Mouse (Mus musculus): ENCODE results near the gene Hdac6. TPM values are rescaled to one million over a fixed set of nuclear protein-coding genes. Genes with fewer than 3 reads are reported as not detected.
A peak's percentile ranks its signal among the peaks of the same experiment; 100 is the strongest.

Gene Hdac6
- polyA plus RNA-seq, 1 experiment, result 0.57 TPM

GRCm38 (mm10) chrX:7904441-7904840, 43.2 kb downstream of the Hdac6 start:
- Histone ChIP-seq H3K4me1 (ENCODE audit: control insufficient read depth) (peaks cover 9% of the 10 kb centered on the region), H3K4me3 (replicated peaks) (no peak overlapping the region), H3K36me3 (ENCODE audit: control insufficient read depth) (peaks cover 30% of the 10 kb centered on the region), H3K9me3 (ENCODE audit: control insufficient read depth, low read length) (peaks cover 4% of the 10 kb centered on the region; the same call in 1 of the 2 replicates), H3K27me3 (ENCODE audit: control insufficient read depth) (no peaks in the 10 kb centered on the region)
- TF ChIP-seq GATA1 (IDR thresholded peaks at IDR 0.05; ENCODE audit: low read length) (no peak), TAL1 (IDR thresholded peaks at IDR 0.05; ENCODE audit: low read length) (no peak)

- H3K27me3 ChIP-seq (ENCODE audit: control insufficient read depth), result no peaks in the 10 kb centered on the region
- H3K9me3 ChIP-seq (ENCODE audit: control insufficient read depth, low read length), result peaks cover 4% of the 10 kb centered on the region; the same call in 1 of the 2 replicates
- H3K4me3 ChIP-seq (replicated peaks), result peak within 1 kb of the TSS; percentile 88
- peaks cover 31% of the 10 kb centered on the region for H3K36me3 ChIP-seq (ENCODE audit: control insufficient read depth)
- TF ChIP-seq GATA1 (IDR thresholded peaks at IDR 0.05; ENCODE audit: low read length) (no peak), TAL1 (IDR thresholded peaks at IDR 0.05; ENCODE audit: low read length) (no peak)
- peaks cover 18% of the 10 kb centered on the region for H3K4me1 ChIP-seq (ENCODE audit: control insufficient read depth)
These were observed 48.5 kb downstream of the Hdac6 start, which contains the start of the genes Pqbp1 and Timm17b for GRCm38 (mm10) chrX:7898880-7899874. Gene Pqbp1 (minus strand): TSS chrX:7899269. Gene Timm17b (plus strand): TSS chrX:7899357.

- Histone ChIP-seq H3K27me3 (ENCODE audit: control insufficient read depth) (no peaks in the 10 kb centered on the region), H3K4me3 (replicated peaks) (peak overlapping the region; percentile 88), H3K36me3 (ENCODE audit: control insufficient read depth) (peaks cover 33% of the 10 kb centered on the region), H3K4me1 (ENCODE audit: control insufficient read depth) (peaks cover 18% of the 10 kb centered on the region), H3K9me3 (ENCODE audit: control insufficient read depth, low read length) (peaks cover 4% of the 10 kb centered on the region; the same call in 1 of the 2 replicates)
- TF ChIP-seq TAL1 (IDR thresholded peaks at IDR 0.05; ENCODE audit: low read length) (no peak), GATA1 (IDR thresholded peaks at IDR 0.05; ENCODE audit: low read length) (no peak)
These were observed 49.5 kb downstream of the Hdac6 start for GRCm38 (mm10) chrX:7898211-7898610.

GRCm38 (mm10) chrX:7883841-7884567, 63.7 kb downstream of the Hdac6 start, which contains the start of gene Slc35a2:
Gene Slc35a2 (plus strand): TSS chrX:7884028.
- Histone ChIP-seq H3K9me3 (ENCODE audit: control insufficient read depth, low read length) (no peaks in the 10 kb centered on the region), H3K4me1 (ENCODE audit: control insufficient read depth) (peaks cover 31% of the 10 kb centered on the region), H3K27me3 (ENCODE audit: control insufficient read depth) (peaks cover 4% of the 10 kb centered on the region; the same call in 1 of the 2 replicates), H3K4me3 (replicated peaks) (peak within 1 kb of the TSS; percentile 75), H3K36me3 (ENCODE audit: control insufficient read depth) (peaks cover 13% of the 10 kb centered on the region)
- TF ChIP-seq TAL1 (IDR thresholded peaks at IDR 0.05; ENCODE audit: low read length), result no peak
- no peak for TF ChIP-seq GATA1 (IDR thresholded peaks at IDR 0.05; ENCODE audit: low read length)

Other genes starting within 250 kb of the Hdac6 start
- 4.2 and 5.1 TPM in 2 replicates for gene Wdr45, start 233.6 kb downstream of the Hdac6 start, polyA plus RNA-seq (2012)
- 0.46 and 0.51 TPM in 2 replicates for gene Gm45208, start 225.6 kb downstream of the Hdac6 start, polyA plus RNA-seq (2012)
- gene Praf2, start 219.4 kb downstream of the Hdac6 start, polyA plus RNA-seq (2012), result 0.30 and 0.59 TPM in 2 replicates
- gene Ccdc120, start 197.0 kb downstream of the Hdac6 start, polyA plus RNA-seq (2012), result 0.02 and 0.11 TPM in 2 replicates
- 1.7 and 1.8 TPM in 2 replicates for gene Tfe3, start 185.3 kb downstream of the Hdac6 start, polyA plus RNA-seq (2012)
- gene Gripap1, start 158.1 kb downstream of the Hdac6 start, polyA plus RNA-seq (2012), result 3.5 and 4.8 TPM in 2 replicates
- 0.03 TPM in 2 replicates for gene Kcnd1, start 125.6 kb downstream of the Hdac6 start, polyA plus RNA-seq (2012)
- 36.0 and 44.0 TPM in 2 replicates for gene Otud5, start 106.5 kb downstream of the Hdac6 start, polyA plus RNA-seq (2012)
- gene Pim2, start 69.6 kb downstream of the Hdac6 start, polyA plus RNA-seq (2012), result 0.60 and 0.94 TPM in 2 replicates
- gene Slc35a2, start 63.9 kb downstream of the Hdac6 start, polyA plus RNA-seq (2012), result 4.4 and 4.8 TPM in 2 replicates
- gene Pqbp1, start 48.6 kb downstream of the Hdac6 start, polyA plus RNA-seq (2012), result 14.0 and 16.6 TPM in 2 replicates
- 22.8 and 32.9 TPM in 2 replicates for gene Timm17b, start 48.5 kb downstream of the Hdac6 start, polyA plus RNA-seq (2012)
- gene Gm10491, start 40.1 kb downstream of the Hdac6 start, polyA plus RNA-seq (2012), result not detected in 2 replicates
- not detected in 2 replicates for gene Gm10490, start 38.3 kb downstream of the Hdac6 start, polyA plus RNA-seq (2012)
- gene Pcsk1n, start 28.1 kb downstream of the Hdac6 start, polyA plus RNA-seq (2012), result 0.02 TPM in 1 of 2 replicates, not detected in the other
- gene Eras, start 19.3 kb downstream of the Hdac6 start, polyA plus RNA-seq (2012), result 0.06 TPM in 1 of 2 replicates, not detected in the other
- 36.7 and 43.1 TPM in 2 replicates for gene Gata1, start 30.2 kb upstream of the Hdac6 start, polyA plus RNA-seq (2012)
- gene Glod5, start 70.6 kb upstream of the Hdac6 start, polyA plus RNA-seq (2012), result not detected in 2 replicates
- 1.1 and 1.5 TPM in 2 replicates for gene Suv39h1, start 126.9 kb upstream of the Hdac6 start, polyA plus RNA-seq (2012)
- 2.2 and 2.8 TPM in 2 replicates for gene Was, start 142.6 kb upstream of the Hdac6 start, polyA plus RNA-seq (2012)
- gene Wdr13, start 185.0 kb upstream of the Hdac6 start, polyA plus RNA-seq (2012), result 0.95 and 1.1 TPM in 2 replicates
- gene Rbm3, start 198.0 kb upstream of the Hdac6 start, polyA plus RNA-seq (2012), result 9.4 and 12.0 TPM in 2 replicates
- 0.32 and 0.50 TPM in 2 replicates for gene Tbc1d25, start 228.3 kb upstream of the Hdac6 start, polyA plus RNA-seq (2012)
- gene Ebp, start 245.6 kb upstream of the Hdac6 start, polyA plus RNA-seq (2012), result 0.47 and 0.57 TPM in 2 replicates

Data from erythroblast, embryonic 14.5 days (primary cell).